Comparison of ENCODE assay signal across 8 mouse cellular contexts in the genomic region with DNA sequence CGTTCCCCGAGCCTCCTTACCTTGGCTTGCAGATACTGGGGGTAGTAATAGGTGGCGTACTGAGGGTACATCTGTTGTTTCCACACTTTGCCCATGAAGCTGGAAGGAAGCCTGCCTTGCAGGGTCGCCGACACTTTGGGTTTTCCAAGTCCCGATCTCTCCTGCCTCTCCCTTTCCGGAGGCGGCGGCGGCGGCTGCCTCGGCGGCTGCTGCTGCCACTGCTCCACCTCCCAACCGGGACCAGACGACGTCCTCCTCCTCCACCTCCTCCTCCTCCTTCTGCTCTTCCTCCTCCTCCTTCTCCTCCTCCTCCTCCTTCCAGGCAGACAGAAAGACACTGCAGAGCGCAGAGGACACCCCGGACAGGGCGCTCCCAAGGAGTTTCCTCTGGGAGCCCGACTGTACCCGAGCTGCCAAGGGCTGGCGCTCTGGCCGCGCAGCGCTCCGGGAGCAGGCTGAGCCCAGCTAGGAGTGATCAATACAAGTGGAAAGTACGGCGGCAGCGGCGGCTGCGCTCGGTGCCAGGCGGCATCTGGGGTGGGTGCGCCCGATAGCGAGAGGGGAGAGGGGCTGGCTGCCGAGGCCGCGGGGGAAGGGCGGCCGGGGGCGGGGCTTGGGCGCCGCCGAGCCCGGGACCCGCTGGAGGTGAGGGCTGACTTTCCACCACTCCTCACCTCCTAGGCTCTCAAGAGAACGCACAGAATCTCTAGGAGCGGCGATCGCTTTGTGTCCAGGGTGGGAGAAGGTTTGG. TPM values are rescaled to one million over a fixed set of nuclear protein-coding genes. Genes with fewer than 3 reads are reported as not detected.
DNase-seq lines count a peak whose midpoint lies in the region; ATAC-seq and TF ChIP-seq lines count a peak whose summit lies in the region.

Rbms1 (minus strand) TSS at position 522 of the 751 bp plus-strand sequence.

- peak; percentile 88 for ATAC-seq in forebrain, embryonic 16.5 days
- peak; percentile 33 for ATAC-seq in liver, embryonic 15.5 days (ENCODE audit: insufficient read depth)
- ATAC-seq in neural tube, embryonic 12.5 days (ENCODE audit: low FRiP score, low read depth): peak; percentile 86

- peak within 1 kb of the TSS; percentile 97 for H3K4me3 ChIP-seq in ES-Bruce4 (ENCODE audit: low read depth, low read length)
- H3K4me3 ChIP-seq in forebrain, embryonic 16.5 days (replicated peaks; ENCODE audit: low read length): peak within 1 kb of the TSS; percentile 75
- H3K4me3 ChIP-seq in liver, embryonic 15.5 days (replicated peaks): peak within 1 kb of the TSS; percentile 59
- H3K4me3 ChIP-seq in neural tube, embryonic 12.5 days: peak within 1 kb of the TSS; percentile 73
- peak within 1 kb of the TSS; percentile 48 for H3K4me3 ChIP-seq in thymus, adult 2 months (ENCODE audit: control insufficient read depth, insufficient read depth, low read length)

- H3K9ac ChIP-seq in ES-Bruce4 (ENCODE audit: low read depth, poor library complexity, severe bottlenecking): peak within 1 kb of the TSS; percentile 88
- peak within 1 kb of the TSS; percentile 68 for H3K9ac ChIP-seq in forebrain, embryonic 16.5 days (replicated peaks; ENCODE audit: low read depth, low read length)
- peak within 1 kb of the TSS; percentile 49 for H3K9ac ChIP-seq in liver, embryonic 15.5 days
- peak within 1 kb of the TSS; percentile 79 for H3K9ac ChIP-seq in neural tube, embryonic 12.5 days

- intact Hi-C loops in heart, postnatal 14 days (cut with DNase I): loop anchor here (1.0 to 5.0 kb wide), 6 partner anchors 40 to 438 kb away; partner anchors contain the start of gene Itgb6

- TF ChIP-seq CTCF in ES-Bruce4 (IDR thresholded peaks at IDR 0.05; ENCODE audit: low read depth, low read length): no peak
- no peak for TF ChIP-seq CTCF in thymus, adult 2 months (IDR thresholded peaks at IDR 0.05; ENCODE audit: borderline replicate concordance, control insufficient read depth, extremely low read depth, insufficient read depth, low read length, poor library complexity)

- TF ChIP-seq EP300 in ES-Bruce4 (IDR thresholded peaks at IDR 0.05; ENCODE audit: insufficient read depth, low read depth, low read length): no peak

- DNase-seq in cerebellum, adult 11-12 months: peak; percentile 25
- peak; percentile 79 to 82 for DNase-seq in heart, postnatal 14 days
- no peak for DNase-seq in large intestine, adult 2 months (ENCODE audit: low read depth, low spot score)
- peak; percentile 28 for DNase-seq in thymus, adult 2 months

- peak within 1 kb of the TSS; percentile 86 for H3K4me2 ChIP-seq in forebrain, embryonic 16.5 days (ENCODE audit: low read length)
- peak within 1 kb of the TSS; percentile 62 for H3K4me2 ChIP-seq in liver, embryonic 15.5 days
- H3K4me2 ChIP-seq in neural tube, embryonic 12.5 days (replicated peaks): peak within 1 kb of the TSS; percentile 91

- no peaks in the 10 kb centered on the region for H3K9me3 ChIP-seq in ES-Bruce4 (replicated peaks; ENCODE audit: control insufficient read depth, insufficient read depth, low read length, poor library complexity, severe bottlenecking)
- H3K9me3 ChIP-seq in forebrain, embryonic 16.5 days (ENCODE audit: control insufficient read depth, low read length): no peaks in the 10 kb centered on the region
- no peaks in the 10 kb centered on the region for H3K9me3 ChIP-seq in liver, embryonic 15.5 days (replicated peaks)
- H3K9me3 ChIP-seq in neural tube, embryonic 12.5 days: no peaks in the 10 kb centered on the region

- peaks cover 2% of the 10 kb centered on the region; the same call in 1 of the 2 replicates for H3K27me3 ChIP-seq in ES-Bruce4 (ENCODE audit: control insufficient read depth, insufficient read depth, low read length, poor library complexity, severe bottlenecking)
- H3K27me3 ChIP-seq in forebrain, embryonic 16.5 days (replicated peaks; ENCODE audit: control insufficient read depth, insufficient read depth, low read length): peaks cover 6% of the 10 kb centered on the region; the same call in 1 of the 2 replicates
- peaks cover 46% of the 10 kb centered on the region for H3K27me3 ChIP-seq in liver, embryonic 15.5 days
- no peaks in the 10 kb centered on the region for H3K27me3 ChIP-seq in neural tube, embryonic 12.5 days (replicated peaks)
- peaks cover 5% of the 10 kb centered on the region; the same call in 1 of the 2 replicates for H3K27me3 ChIP-seq in thymus, adult 2 months (ENCODE audit: control insufficient read depth, insufficient read depth, low read length)

- no peaks in the 10 kb centered on the region for H3K4me1 ChIP-seq in ES-Bruce4 (ENCODE audit: control insufficient read depth, insufficient read depth, low read length)
- peaks cover 11% of the 10 kb centered on the region for H3K4me1 ChIP-seq in forebrain, embryonic 16.5 days (replicated peaks; ENCODE audit: control insufficient read depth, insufficient read depth, low read length)
- no peaks in the 10 kb centered on the region for H3K4me1 ChIP-seq in liver, embryonic 15.5 days (replicated peaks)
- peaks cover 10% of the 10 kb centered on the region; the same call in 1 of the 2 replicates for H3K4me1 ChIP-seq in neural tube, embryonic 12.5 days
- H3K4me1 ChIP-seq in thymus, adult 2 months (replicated peaks; ENCODE audit: control insufficient read depth, insufficient read depth, low read length): 0 out of 2 replicates have a peak, but pooled peaks cover 4% of the 10 kb centered on the region

- under 1% methylated on average over 51 of the region's 51 CpGs for WGBS in forebrain, embryonic 16.5 days
- WGBS in large intestine, adult 2 months: under 1% methylated on average over 50 of the region's 51 CpGs
- under 1% methylated on average over 47 of the region's 51 CpGs for WGBS in liver, embryonic 15.5 days (ENCODE audit: insufficient replicate concordance)
- WGBS in neural tube, embryonic 12.5 days: under 1% methylated on average over 49 of the region's 51 CpGs
- 1% methylated on average over 51 of the region's 51 CpGs for WGBS in thymus, adult 2 months

- no peaks in the 10 kb centered on the region for H3K36me3 ChIP-seq in ES-Bruce4 (ENCODE audit: control insufficient read depth, insufficient read depth, low read length, poor library complexity, severe bottlenecking)
- H3K36me3 ChIP-seq in forebrain, embryonic 16.5 days (ENCODE audit: control insufficient read depth, insufficient read depth): no peaks in the 10 kb centered on the region
- H3K36me3 ChIP-seq in liver, embryonic 15.5 days (replicated peaks): no peaks in the 10 kb centered on the region
- H3K36me3 ChIP-seq in neural tube, embryonic 12.5 days: no peaks in the 10 kb centered on the region
- H3K36me3 ChIP-seq in thymus, adult 2 months (ENCODE audit: control insufficient read depth, insufficient read depth, low read length): no peaks in the 10 kb centered on the region

- TF ChIP-seq POLR2A in ES-Bruce4 (IDR thresholded peaks at IDR 0.05; ENCODE audit: insufficient read depth, low read length): no peak
- no peak for TF ChIP-seq POLR2A in thymus, adult 2 months (IDR thresholded peaks at IDR 0.05; ENCODE audit: control insufficient read depth, extremely low read depth, insufficient read depth, low read length, poor library complexity)

- no peak within 1 kb of the TSS for H3K27ac ChIP-seq in ES-Bruce4 (ENCODE audit: insufficient read depth, low read length)
- peak within 1 kb of the TSS; percentile 64 for H3K27ac ChIP-seq in forebrain, embryonic 16.5 days (ENCODE audit: low read length)
- H3K27ac ChIP-seq in liver, embryonic 15.5 days (replicated peaks): peak within 1 kb of the TSS; percentile 73
- H3K27ac ChIP-seq in neural tube, embryonic 12.5 days: peak within 1 kb of the TSS; percentile 75
- H3K27ac ChIP-seq in thymus, adult 2 months (ENCODE audit: control insufficient read depth, insufficient read depth, low read length): no peak within 1 kb of the TSS

RNA-seq across cellular contexts. Expression of gene Rbms1, which starts in this region (rescaled TPM):
- polyA plus RNA-seq in ES-Bruce4 (2011; ENCODE audit: insufficient read depth, insufficient read length, low read depth, missing spikeins): 174 and 205 TPM in 2 replicates
- polyA plus RNA-seq in forebrain, embryonic 16.5 days (2015; fragmentation: Nextera tagmentation; extraction: Ambion mirVana): 23.7 and 23.8 TPM in 2 replicates
- 10 to 100 TPM; 60.8 to 65.8 TPM for total RNA-seq in heart, postnatal 14 days (2021)
- 24.4 and 31.1 TPM in 2 replicates for polyA plus RNA-seq in large intestine, adult 2 months (2012; rRNA removed)
- 47.8 and 55.2 TPM in 2 replicates for polyA plus RNA-seq in liver, embryonic 15.5 days (2015; fragmentation: Nextera tagmentation; extraction: Ambion mirVana)
- 74.9 and 79.3 TPM in 2 replicates for polyA plus RNA-seq in neural tube, embryonic 12.5 days (2016; fragmentation: Nextera tagmentation; extraction: Ambion mirVana)
- 151 and 163 TPM in 2 replicates for polyA plus RNA-seq in thymus, adult 2 months (2012; rRNA removed)

Comparison
In these comparisons a context has a peak if more than half of its experiments do, and no peak if none do; other contexts are left out.
1. H3K27ac ChIP-seq: peak in forebrain, embryonic 16.5 days (single experiment), liver, embryonic 15.5 days (single experiment) and neural tube, embryonic 12.5 days (single experiment); none in ES-Bruce4 (single experiment) and thymus, adult 2 months (single experiment).
2. ATAC-seq: peak in every context shown above with its lines; median percentile 88 in forebrain, embryonic 16.5 days; 86 in neural tube, embryonic 12.5 days; 33 in liver, embryonic 15.5 days.
3. Peak in every context shown above with its lines, with median percentiles within 50 percentile points of each other: H3K4me3 ChIP-seq, H3K9ac ChIP-seq and H3K4me2 ChIP-seq.